Mouse (Mus musculus): Measurements from ENCODE around the gene Foxp1. TPM values are rescaled to one million over a fixed set of nuclear protein-coding genes. Genes with fewer than 3 reads are reported as not detected.

Foxp1 gene
- polyA plus RNA-seq, 1 experiment from 2014 or later = 18.9 TPM

DNA sequence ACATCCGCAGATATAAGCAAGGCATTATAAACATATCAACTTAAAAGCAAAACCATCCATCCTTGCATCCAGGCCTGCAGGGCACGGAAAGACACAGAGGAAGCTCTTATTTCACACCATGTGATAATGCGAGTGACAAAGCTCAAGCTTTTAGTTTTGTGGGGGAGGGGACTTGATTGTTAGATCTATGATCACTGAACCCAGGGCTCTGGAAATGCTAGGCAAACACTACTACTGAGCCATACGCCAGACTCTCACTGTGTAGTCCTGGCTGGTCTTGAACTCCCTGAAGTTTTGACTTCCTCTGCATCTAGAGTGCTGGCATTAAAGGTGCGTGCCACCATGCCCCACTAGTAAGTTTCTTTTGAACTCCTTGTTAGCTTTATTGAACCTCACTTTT, 264.2 kb downstream of the Foxp1 start:
- peaks cover 3% of the 10 kb centered on the region; the same call in 1 of the 2 replicates for H3K36me3 ChIP-seq (replicated peaks; ENCODE audit: insufficient read depth, low read length)
- WGBS (ENCODE audit: insufficient replicate concordance) = 62% methylated on average over 5 of the region's 5 CpGs
- H3K27ac ChIP-seq (ENCODE audit: low read depth) = no peak overlapping the region
- H3K9me3 ChIP-seq (ENCODE audit: low read length) = no peaks in the 10 kb centered on the region
- peaks cover 5% of the 10 kb centered on the region for H3K4me1 ChIP-seq (ENCODE audit: insufficient read depth)
- no peak for ATAC-seq
- no peak overlapping the region for H3K4me3 ChIP-seq (ENCODE audit: low read depth, low read length)
- H3K27me3 ChIP-seq (ENCODE audit: insufficient read depth, low read length) = no peaks in the 10 kb centered on the region
- no peak overlapping the region for H3K9ac ChIP-seq (replicated peaks)
- TF ChIP-seq CTCF (IDR thresholded peaks at IDR 0.05; ENCODE audit: low read depth) (no peak), EP300 (IDR thresholded peaks at IDR 0.05; ENCODE audit: low read depth) (no peak)
- no peak overlapping the region for H3K4me2 ChIP-seq (ENCODE audit: low read depth, low read length)
- DNase-seq = no peak

DNA sequence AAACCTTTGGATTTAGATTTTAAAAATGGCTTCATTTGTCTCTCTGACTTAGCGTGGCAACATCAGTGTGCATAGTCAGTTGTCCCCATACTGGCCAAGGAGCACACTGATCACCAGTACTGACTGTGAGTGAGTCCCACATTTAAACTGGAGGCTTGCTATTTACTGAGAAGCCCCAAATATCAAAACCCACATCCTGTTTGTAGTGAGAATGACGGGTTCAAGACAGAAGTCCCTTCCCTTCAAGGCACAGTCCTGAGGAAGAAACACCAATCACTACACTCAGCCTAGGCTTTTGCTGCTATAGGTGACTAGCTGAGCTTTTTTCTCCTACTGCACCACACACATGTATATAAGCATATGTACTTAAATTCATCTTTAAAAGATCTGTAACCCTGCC, 264.8 kb downstream of the Foxp1 start:
- no peak for TF ChIP-seq CTCF (IDR thresholded peaks at IDR 0.05; ENCODE audit: low read depth)
- TF ChIP-seq EP300 (IDR thresholded peaks at IDR 0.05; ENCODE audit: low read depth) = no peak
- 53% methylated on average over 2 of the region's 2 CpGs for WGBS (ENCODE audit: insufficient replicate concordance)
- H3K36me3 ChIP-seq (replicated peaks; ENCODE audit: insufficient read depth, low read length) = peaks cover 3% of the 10 kb centered on the region; the same call in 1 of the 2 replicates
- no peak overlapping the region for H3K4me2 ChIP-seq (ENCODE audit: low read depth, low read length)
- DNase-seq (no peak), ATAC-seq (no peak)
- H3K27ac ChIP-seq (ENCODE audit: low read depth) = no peak overlapping the region
- H3K4me3 ChIP-seq (ENCODE audit: low read depth, low read length) = no peak overlapping the region
- H3K27me3 ChIP-seq (ENCODE audit: insufficient read depth, low read length) = no peaks in the 10 kb centered on the region
- H3K9ac ChIP-seq (replicated peaks) = no peak overlapping the region
- H3K4me1 ChIP-seq (ENCODE audit: insufficient read depth) = peaks cover 5% of the 10 kb centered on the region
- no peaks in the 10 kb centered on the region for H3K9me3 ChIP-seq (ENCODE audit: low read length)

DNA sequence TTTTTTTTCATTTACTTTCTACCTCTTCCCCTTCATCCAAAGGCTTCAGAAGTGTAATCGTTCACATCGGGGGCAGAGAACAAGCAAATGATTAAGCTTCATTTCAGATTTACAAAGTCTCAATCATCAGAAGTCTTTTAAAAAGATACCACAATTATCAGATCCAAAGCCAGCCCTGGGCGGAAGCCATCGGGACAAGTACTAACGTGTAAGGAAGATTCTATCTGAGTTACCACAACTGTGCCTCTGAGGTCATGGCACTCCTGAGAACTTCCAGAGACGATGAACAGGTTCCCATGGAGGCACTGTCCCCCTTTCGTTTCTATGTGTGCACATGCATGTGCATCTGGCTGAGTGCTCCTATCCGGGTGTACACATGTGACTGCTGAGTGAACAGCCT, 269.2 kb downstream of the Foxp1 start:
- no peak for ATAC-seq
- no peak overlapping the region for H3K9ac ChIP-seq (replicated peaks)
- 71% methylated on average over 8 of the region's 8 CpGs for WGBS (ENCODE audit: insufficient replicate concordance)
- no peak for DNase-seq
- H3K4me1 ChIP-seq (ENCODE audit: insufficient read depth) = no peaks in the 10 kb centered on the region
- H3K36me3 ChIP-seq (replicated peaks; ENCODE audit: insufficient read depth, low read length) = no peaks in the 10 kb centered on the region
- H3K9me3 ChIP-seq (ENCODE audit: low read length) = no peaks in the 10 kb centered on the region
- H3K4me2 ChIP-seq (ENCODE audit: low read depth, low read length) = no peak overlapping the region
- H3K4me3 ChIP-seq (ENCODE audit: low read depth, low read length) = no peak overlapping the region
- H3K27me3 ChIP-seq (ENCODE audit: insufficient read depth, low read length) = no peaks in the 10 kb centered on the region
- TF ChIP-seq CTCF (IDR thresholded peaks at IDR 0.05; ENCODE audit: low read depth) (no peak), EP300 (IDR thresholded peaks at IDR 0.05; ENCODE audit: low read depth) (no peak)
- no peak overlapping the region for H3K27ac ChIP-seq (ENCODE audit: low read depth)

DNA sequence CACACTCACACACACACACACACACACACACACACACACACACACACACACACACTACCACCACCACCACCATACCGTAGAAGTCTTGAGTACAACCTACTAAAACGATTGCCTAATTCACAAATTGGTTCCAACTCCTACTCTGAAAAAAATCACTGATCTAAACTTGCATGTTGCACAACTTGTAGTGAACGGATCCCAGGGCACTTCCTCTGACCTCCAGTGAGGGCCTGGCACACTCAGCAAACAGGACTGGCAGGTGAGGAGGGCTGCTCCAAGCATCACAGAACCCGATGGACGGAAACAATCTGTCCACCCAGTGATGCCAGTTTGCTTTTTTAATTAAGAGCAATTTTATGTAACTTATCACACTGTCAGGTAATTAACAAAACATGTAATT, 269.7 kb downstream of the Foxp1 start:
- no peaks in the 10 kb centered on the region for H3K4me1 ChIP-seq (ENCODE audit: insufficient read depth)
- no peaks in the 10 kb centered on the region for H3K36me3 ChIP-seq (replicated peaks; ENCODE audit: insufficient read depth, low read length)
- no peak overlapping the region for H3K4me3 ChIP-seq (ENCODE audit: low read depth, low read length)
- no peak overlapping the region for H3K9ac ChIP-seq (replicated peaks)
- no peak for TF ChIP-seq EP300 (IDR thresholded peaks at IDR 0.05; ENCODE audit: low read depth)
- no peak for TF ChIP-seq CTCF (IDR thresholded peaks at IDR 0.05; ENCODE audit: low read depth)
- ATAC-seq = peak; percentile 76
- no peaks in the 10 kb centered on the region for H3K27me3 ChIP-seq (ENCODE audit: insufficient read depth, low read length)
- DNase-seq = peak; percentile 33
- no peak overlapping the region for H3K4me2 ChIP-seq (ENCODE audit: low read depth, low read length)
- no peaks in the 10 kb centered on the region for H3K9me3 ChIP-seq (ENCODE audit: low read length)
- H3K27ac ChIP-seq (ENCODE audit: low read depth) = no peak overlapping the region
- WGBS (ENCODE audit: insufficient replicate concordance) = 41% methylated on average over 5 of the region's 5 CpGs

DNA sequence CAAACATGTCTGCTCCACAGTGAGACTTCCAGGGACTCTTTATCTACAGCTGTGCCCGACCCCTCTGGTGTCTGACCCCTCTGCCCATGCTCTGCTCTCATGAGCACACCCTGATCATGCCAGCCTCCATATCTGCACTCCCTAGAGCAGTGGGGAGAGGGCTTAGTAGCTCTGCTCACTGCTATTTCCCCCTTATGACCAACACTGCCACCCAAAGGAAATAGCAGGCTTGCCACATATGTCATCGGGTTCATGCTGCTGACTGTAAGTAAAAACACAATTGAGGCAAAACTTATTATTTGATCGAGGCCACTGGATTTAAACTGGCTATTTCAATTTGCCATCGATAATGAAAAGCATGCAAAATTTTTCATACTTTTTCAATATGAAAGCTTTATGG, 270.6 kb downstream of the Foxp1 start:
- TF ChIP-seq EP300 (IDR thresholded peaks at IDR 0.05; ENCODE audit: low read depth) = no peak
- TF ChIP-seq CTCF (IDR thresholded peaks at IDR 0.05; ENCODE audit: low read depth) = peak; percentile 45
- no peaks in the 10 kb centered on the region for H3K9me3 ChIP-seq (ENCODE audit: low read length)
- no peak for DNase-seq
- H3K4me3 ChIP-seq (ENCODE audit: low read depth, low read length) = no peak overlapping the region
- H3K36me3 ChIP-seq (replicated peaks; ENCODE audit: insufficient read depth, low read length) = no peaks in the 10 kb centered on the region
- H3K27me3 ChIP-seq (ENCODE audit: insufficient read depth, low read length) = no peaks in the 10 kb centered on the region
- H3K4me2 ChIP-seq (ENCODE audit: low read depth, low read length) = no peak overlapping the region
- no peaks in the 10 kb centered on the region for H3K4me1 ChIP-seq (ENCODE audit: insufficient read depth)
- no peak overlapping the region for H3K9ac ChIP-seq (replicated peaks)
- WGBS (ENCODE audit: insufficient replicate concordance) = 65% methylated on average over 4 of the region's 4 CpGs
- no peak for ATAC-seq
- no peak overlapping the region for H3K27ac ChIP-seq (ENCODE audit: low read depth)

DNA sequence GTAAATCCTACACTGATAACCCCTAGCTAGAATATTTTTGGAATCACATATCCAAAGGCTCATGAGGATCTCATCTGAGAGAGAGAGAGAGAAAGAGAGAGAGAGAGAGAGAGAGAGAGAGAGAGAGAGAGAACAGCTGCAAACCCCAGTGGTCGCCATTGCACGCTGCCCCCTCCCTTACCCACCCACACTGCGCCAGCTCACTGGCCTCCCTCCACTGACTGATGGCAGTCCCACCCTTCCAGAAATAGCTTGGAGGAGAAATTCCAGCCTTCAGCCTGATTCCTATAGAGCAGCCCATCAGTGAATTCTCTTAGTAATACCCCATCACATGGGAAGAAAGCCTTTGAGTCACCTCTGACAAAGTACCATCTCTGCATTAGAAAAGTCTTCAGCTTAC, 271.3 kb downstream of the Foxp1 start:
- Histone ChIP-seq H3K9ac (replicated peaks) (no peak overlapping the region), H3K36me3 (replicated peaks; ENCODE audit: insufficient read depth, low read length) (0 out of 2 replicates have a peak, but pooled peaks cover 4% of the 10 kb centered on the region), H3K9me3 (ENCODE audit: low read length) (no peaks in the 10 kb centered on the region), H3K4me3 (ENCODE audit: low read depth, low read length) (no peak overlapping the region), H3K27me3 (ENCODE audit: insufficient read depth, low read length) (no peaks in the 10 kb centered on the region), H3K27ac (ENCODE audit: low read depth) (no peak overlapping the region), H3K4me2 (ENCODE audit: low read depth, low read length) (no peak overlapping the region), H3K4me1 (ENCODE audit: insufficient read depth) (no peaks in the 10 kb centered on the region)
- TF ChIP-seq EP300 (IDR thresholded peaks at IDR 0.05; ENCODE audit: low read depth) (no peak), CTCF (IDR thresholded peaks at IDR 0.05; ENCODE audit: low read depth) (no peak)
- WGBS (ENCODE audit: insufficient replicate concordance) = 92% methylated on average over 3 of the region's 3 CpGs
- DNase-seq = no peak
- no peak for ATAC-seq

DNA sequence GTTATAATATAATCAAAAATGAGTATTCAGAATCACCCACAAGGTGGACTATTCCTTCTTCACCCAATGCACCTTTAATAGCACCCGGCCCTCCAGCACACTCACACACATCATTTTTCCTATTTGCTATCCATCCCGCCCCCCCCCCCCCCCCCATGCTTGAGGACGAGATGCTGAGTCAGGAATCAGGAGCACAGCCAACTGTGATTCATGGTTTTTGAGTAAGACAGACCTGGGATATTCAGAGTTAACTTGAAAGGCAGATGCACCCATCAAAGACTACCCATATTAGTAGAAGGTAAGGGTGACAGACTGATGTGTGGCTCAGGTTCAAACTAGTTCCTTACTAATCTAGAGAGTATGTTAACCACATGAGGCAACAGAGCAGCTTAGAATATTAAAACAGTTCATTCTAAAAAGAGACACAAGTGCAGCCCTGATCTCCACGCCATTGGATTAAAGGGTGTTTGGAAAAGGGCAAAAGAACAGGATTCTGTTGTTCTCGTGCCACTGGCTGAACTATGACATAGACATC, 273.0 kb downstream of the Foxp1 start:
- H3K27ac ChIP-seq (ENCODE audit: low read depth) = no peak overlapping the region
- DNase-seq (no peak), ATAC-seq (no peak)
- H3K27me3 ChIP-seq (ENCODE audit: insufficient read depth, low read length) = no peaks in the 10 kb centered on the region
- H3K4me3 ChIP-seq (ENCODE audit: low read depth, low read length) = no peak overlapping the region
- H3K36me3 ChIP-seq (replicated peaks; ENCODE audit: insufficient read depth, low read length) = 0 out of 2 replicates have a peak, but pooled peaks cover 4% of the 10 kb centered on the region
- TF ChIP-seq EP300 (IDR thresholded peaks at IDR 0.05; ENCODE audit: low read depth) = no peak
- no peak for TF ChIP-seq CTCF (IDR thresholded peaks at IDR 0.05; ENCODE audit: low read depth)
- WGBS (ENCODE audit: insufficient replicate concordance) = 73% methylated on average over 5 of the region's 5 CpGs
- no peak overlapping the region for H3K4me2 ChIP-seq (ENCODE audit: low read depth, low read length)
- H3K9me3 ChIP-seq (ENCODE audit: low read length) = no peaks in the 10 kb centered on the region
- no peak overlapping the region for H3K9ac ChIP-seq (replicated peaks)
- no peaks in the 10 kb centered on the region for H3K4me1 ChIP-seq (ENCODE audit: insufficient read depth)
